Mouse (Mus musculus) spleen, postnatal 4 days (tissue): ENCODE results near the gene Ddx31.

ENCODE experiments used
- DNase-seq, 2 experiments: peaks; one replicate each; pipeline ENCODE4 v3.0.0; 2022; ENCODE audit warnings: low spot score in 2 of 2

Ddx31 gene

GRCm38 (mm10) chr2:28840222-28840951, at the start of gene Ddx31, which contains the start of gene Gtf3c4:
Ddx31 (plus strand) TSS chr2:28840406.
Gtf3c4 (minus strand) TSS chr2:28840360.
- DNase-seq: peak; percentile 93 to 98

GRCm38 (mm10) chr2:28792931-28793610, 47.1 kb upstream of the Ddx31 start:
- no peak for DNase-seq

GRCm38 (mm10) chr2:28794623-28795022, 45.6 kb upstream of the Ddx31 start:
- no peak for DNase-seq

- DNase-seq: no peak
Measured at GRCm38 (mm10) chr2:28796298-28796697, 43.9 kb upstream of the Ddx31 start.

GRCm38 (mm10) chr2:28797490-28798106, 42.6 kb upstream of the Ddx31 start:
- DNase-seq: no peak

- no peak for DNase-seq
Measured at GRCm38 (mm10) chr2:28798390-28798789, 41.8 kb upstream of the Ddx31 start.

- DNase-seq: no peak
Measured at GRCm38 (mm10) chr2:28799575-28799974, 40.6 kb upstream of the Ddx31 start.

GRCm38 (mm10) chr2:28803406-28803805, 36.8 kb upstream of the Ddx31 start:
- no peak for DNase-seq

- DNase-seq: no peak
Measured at GRCm38 (mm10) chr2:28808841-28809240, 31.4 kb upstream of the Ddx31 start.

GRCm38 (mm10) chr2:28810260-28811013, 29.8 kb upstream of the Ddx31 start:
- DNase-seq: no peak

GRCm38 (mm10) chr2:28818866-28819265, 21.3 kb upstream of the Ddx31 start:
- DNase-seq: no peak

GRCm38 (mm10) chr2:28829265-28829664, 10.9 kb upstream of the Ddx31 start:
- no peak for DNase-seq

GRCm38 (mm10) chr2:28836181-28836940, 3.8 kb upstream of the Ddx31 start:
- DNase-seq: no peak

- peak in 1 of 2 experiments; percentile 42 for DNase-seq
Measured at GRCm38 (mm10) chr2:28839501-28840221, 545 bp upstream of the Ddx31 start.

GRCm38 (mm10) chr2:28842042-28842441, 1.8 kb downstream of the Ddx31 start:
- DNase-seq: no peak

- DNase-seq: no peak
Measured at GRCm38 (mm10) chr2:28848879-28849278, 8.7 kb downstream of the Ddx31 start.

- no peak for DNase-seq
Measured at GRCm38 (mm10) chr2:28852594-28852993, 12.4 kb downstream of the Ddx31 start.

GRCm38 (mm10) chr2:28855773-28856172, 15.6 kb downstream of the Ddx31 start:
- DNase-seq: no peak

- no peak for DNase-seq
Measured at GRCm38 (mm10) chr2:28859303-28859702, 19.1 kb downstream of the Ddx31 start.

- DNase-seq: no peak
Measured at GRCm38 (mm10) chr2:28860678-28861423, 20.6 kb downstream of the Ddx31 start.
